Mouse (Mus musculus) right cerebral cortex, postnatal 14 days (tissue): ENCODE results near the gene Slc16a2.
"Not testable (repeated sequence)": the region's sequence is repeated elsewhere in the genome, so short reads cannot be mapped to it uniquely, and the experiment has no call there.

Experiments
- DNase-seq: peaks from one replicate; pipeline ENCODE4 v3.0.0; 2022

Slc16a2 gene

GRCm38 (mm10) chrX:103733091-103733490 lies 88.7 kb downstream of the Slc16a2 start:
- DNase-seq, result no peak

- DNase-seq, result no peak
Measured at GRCm38 (mm10) chrX:103732033-103732703, 89.6 kb downstream of the Slc16a2 start.

- no peak for DNase-seq
Measured at GRCm38 (mm10) chrX:103722437-103722836, 99.3 kb downstream of the Slc16a2 start.

GRCm38 (mm10) chrX:103719618-103720185 lies 102.1 kb downstream of the Slc16a2 start:
- DNase-seq, result no peak

GRCm38 (mm10) chrX:103712922-103713321 lies 108.9 kb downstream of the Slc16a2 start:
- no peak for DNase-seq

- DNase-seq, result no peak
Measured at GRCm38 (mm10) chrX:103709671-103710070, 112.1 kb downstream of the Slc16a2 start.

- no peak for DNase-seq
Measured at GRCm38 (mm10) chrX:103708592-103708991, 113.2 kb downstream of the Slc16a2 start.

GRCm38 (mm10) chrX:103704611-103705010 lies 117.2 kb downstream of the Slc16a2 start:
- DNase-seq, result no peak

- DNase-seq, result peak; percentile 31
Measured at GRCm38 (mm10) chrX:103704024-103704423, 117.8 kb downstream of the Slc16a2 start.

- no peak for DNase-seq
Measured at GRCm38 (mm10) chrX:103697796-103698195, 124.0 kb downstream of the Slc16a2 start.

- no peak for DNase-seq
Measured at GRCm38 (mm10) chrX:103696081-103696519, 125.7 kb downstream of the Slc16a2 start.

- peak; percentile 71 for DNase-seq
Measured at GRCm38 (mm10) chrX:103695165-103695996, 126.4 kb downstream of the Slc16a2 start.

- DNase-seq, result no peak
Measured at GRCm38 (mm10) chrX:103694787-103695164, 127.0 kb downstream of the Slc16a2 start.

GRCm38 (mm10) chrX:103694381-103694780 lies 127.4 kb downstream of the Slc16a2 start:
- no peak for DNase-seq

GRCm38 (mm10) chrX:103692916-103693315 lies 128.9 kb downstream of the Slc16a2 start:
- DNase-seq, result no peak

- DNase-seq, result no peak
Measured at GRCm38 (mm10) chrX:103688551-103688950, 133.2 kb downstream of the Slc16a2 start.

- DNase-seq, result no peak
Measured at GRCm38 (mm10) chrX:103674674-103675073, 147.1 kb downstream of the Slc16a2 start.

- DNase-seq, result no peak
Measured at GRCm38 (mm10) chrX:103673761-103674160, 148.0 kb downstream of the Slc16a2 start.

GRCm38 (mm10) chrX:103670245-103670644 lies 151.5 kb downstream of the Slc16a2 start:
- DNase-seq, result no peak

- not testable (repeated sequence) for DNase-seq
Measured at GRCm38 (mm10) chrX:103664445-103664844, 157.3 kb downstream of the Slc16a2 start.

GRCm38 (mm10) chrX:103658985-103659384 lies 162.8 kb downstream of the Slc16a2 start:
- DNase-seq, result no peak

GRCm38 (mm10) chrX:103653021-103653420 lies 168.8 kb downstream of the Slc16a2 start:
- no peak for DNase-seq

GRCm38 (mm10) chrX:103652048-103652447 lies 169.7 kb downstream of the Slc16a2 start:
- no peak for DNase-seq
